Mouse (Mus musculus) cortical plate, adult 2 months (tissue): ENCODE data around the gene Atp10b.

Source experiments
- CTCF ChIP-seq: fragments of 200-500 bp; IDR thresholded peaks from 2 replicates; pipeline ENCODE4 v1.5.1; 2011; ENCODE audit warnings: mild to moderate bottlenecking, control low read depth, low read length; ENCODE audit not compliant: insufficient read depth; ENCODE audit errors: extremely low read depth
- POLR2A ChIP-seq: fragments of 200-500 bp; IDR thresholded peaks from 2 replicates; pipeline ENCODE4 v1.6.1; 2011; ENCODE audit warnings: mild to moderate bottlenecking, low read length, control low read depth; ENCODE audit not compliant: insufficient read depth; ENCODE audit errors: extremely low read depth

GRCm38 (mm10) chr11:43142811-43143210 lies 6.9 kb upstream of the Atp10b start:
- TF ChIP-seq CTCF = no peak
- no peak for TF ChIP-seq POLR2A
